Mouse (Mus musculus): ENCODE measurements at regions not wholly inside any gene's neighbourhood (a gene's known extent, or its start where the extent isn't known, plus 50 kb on each side); places are given as distances from the start of the nearest gene placed in this dataset.

DNA sequence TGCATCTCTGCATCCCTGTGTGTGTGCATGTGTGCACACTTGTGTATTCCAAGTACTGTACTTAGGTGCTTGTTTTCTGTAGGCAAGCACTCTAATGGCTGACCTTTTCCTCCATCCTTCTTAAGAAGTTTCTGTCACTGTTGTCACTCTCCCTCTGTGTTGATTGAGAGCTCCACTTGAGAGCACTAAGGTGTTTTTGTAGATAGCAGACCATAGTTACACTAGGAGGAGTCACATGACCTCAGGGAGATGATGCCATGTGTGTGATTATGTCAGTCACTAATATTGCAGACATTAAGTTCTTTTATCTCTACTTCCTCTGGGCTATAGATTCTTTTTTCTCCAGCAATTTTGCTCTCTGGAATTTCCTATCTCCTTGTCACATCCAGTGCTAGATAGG is 225.9 kb upstream of the Ttc29 start:
- H3K9ac ChIP-seq (replicated peaks; ENCODE audit: low read depth, low read length), result no peak overlapping the region
- no peak overlapping the region for H3K27ac ChIP-seq (ENCODE audit: low read length)
- H3K27me3 ChIP-seq (replicated peaks; ENCODE audit: control insufficient read depth, insufficient read depth, low read length), result no peaks in the 10 kb centered on the region
- no peaks in the 10 kb centered on the region for H3K36me3 ChIP-seq (ENCODE audit: control insufficient read depth, insufficient read depth)
- H3K4me1 ChIP-seq (replicated peaks; ENCODE audit: control insufficient read depth, insufficient read depth, low read length), result no peaks in the 10 kb centered on the region; the same call in 1 of the 2 replicates
- H3K9me3 ChIP-seq (ENCODE audit: control insufficient read depth, low read length), result no peaks in the 10 kb centered on the region
- no peak for ATAC-seq
- H3K4me3 ChIP-seq (replicated peaks; ENCODE audit: low read length), result no peak overlapping the region
- H3K4me2 ChIP-seq (ENCODE audit: low read length), result no peak overlapping the region

- H3K9me3 ChIP-seq (ENCODE audit: control insufficient read depth, low read length), result no peaks in the 10 kb centered on the region
- H3K4me3 ChIP-seq (replicated peaks; ENCODE audit: low read length), result no peak overlapping the region
- no peak overlapping the region for H3K4me2 ChIP-seq (ENCODE audit: low read length)
- H3K27me3 ChIP-seq (replicated peaks; ENCODE audit: control insufficient read depth, insufficient read depth, low read length), result no peaks in the 10 kb centered on the region
- no peaks in the 10 kb centered on the region; the same call in 1 of the 2 replicates for H3K4me1 ChIP-seq (replicated peaks; ENCODE audit: control insufficient read depth, insufficient read depth, low read length)
- H3K36me3 ChIP-seq (ENCODE audit: control insufficient read depth, insufficient read depth), result no peaks in the 10 kb centered on the region
- no peak for ATAC-seq
- no peak overlapping the region for H3K27ac ChIP-seq (ENCODE audit: low read length)
- no peak overlapping the region for H3K9ac ChIP-seq (replicated peaks; ENCODE audit: low read depth, low read length)
- WGBS, result 85% methylated on average over 8 of the region's 8 CpGs
Measured at GRCm38 (mm10) chr8:77988291-77989056, 224.6 kb upstream of the Ttc29 start.

GRCm38 (mm10) chr8:77991050-77991449 is 222.0 kb upstream of the Ttc29 start:
- Histone ChIP-seq H3K4me3 (replicated peaks; ENCODE audit: low read length) (no peak overlapping the region), H3K36me3 (ENCODE audit: control insufficient read depth, insufficient read depth) (no peaks in the 10 kb centered on the region), H3K27ac (ENCODE audit: low read length) (no peak overlapping the region), H3K9ac (replicated peaks; ENCODE audit: low read depth, low read length) (no peak overlapping the region), H3K27me3 (replicated peaks; ENCODE audit: control insufficient read depth, insufficient read depth, low read length) (no peaks in the 10 kb centered on the region), H3K9me3 (ENCODE audit: control insufficient read depth, low read length) (no peaks in the 10 kb centered on the region), H3K4me1 (replicated peaks; ENCODE audit: control insufficient read depth, insufficient read depth, low read length) (no peaks in the 10 kb centered on the region), H3K4me2 (ENCODE audit: low read length) (no peak overlapping the region)
- 33% methylated on average over 4 of the region's 4 CpGs for WGBS
- ATAC-seq, result no peak

GRCm38 (mm10) chr8:78000303-78000702 is 212.8 kb upstream of the Ttc29 start:
- H3K4me3 ChIP-seq (replicated peaks; ENCODE audit: low read length), result no peak overlapping the region
- H3K27me3 ChIP-seq (replicated peaks; ENCODE audit: control insufficient read depth, insufficient read depth, low read length), result no peaks in the 10 kb centered on the region
- no peaks in the 10 kb centered on the region for H3K9me3 ChIP-seq (ENCODE audit: control insufficient read depth, low read length)
- H3K36me3 ChIP-seq (ENCODE audit: control insufficient read depth, insufficient read depth), result no peaks in the 10 kb centered on the region
- no peak overlapping the region for H3K9ac ChIP-seq (replicated peaks; ENCODE audit: low read depth, low read length)
- peaks cover 7% of the 10 kb centered on the region for H3K4me1 ChIP-seq (replicated peaks; ENCODE audit: control insufficient read depth, insufficient read depth, low read length)
- no peak for ATAC-seq
- H3K4me2 ChIP-seq (ENCODE audit: low read length), result no peak overlapping the region
- WGBS, result 88% methylated on average over 2 of the region's 3 CpGs
- no peak overlapping the region for H3K27ac ChIP-seq (ENCODE audit: low read length)

DNA sequence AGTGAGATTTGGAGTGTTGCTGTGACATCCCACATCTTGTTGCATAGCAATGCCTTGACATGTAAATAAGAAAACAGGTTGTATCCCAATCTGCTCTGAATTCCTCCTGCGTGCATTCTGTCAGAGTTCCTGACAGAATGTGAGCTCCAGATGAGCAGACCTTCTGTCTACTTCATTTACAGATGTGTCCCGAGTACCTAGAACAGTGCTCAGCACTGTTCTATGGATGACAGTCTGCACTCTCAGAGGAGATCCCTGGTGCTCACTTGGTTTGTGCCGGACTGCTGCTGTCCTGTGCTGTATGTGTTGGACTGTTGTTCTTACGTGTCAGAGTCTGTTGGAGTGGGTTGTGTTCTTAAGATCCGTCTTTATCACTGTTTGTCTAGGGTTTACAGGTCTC is 211.4 kb upstream of the Ttc29 start:
- 31% methylated on average over 5 of the region's 5 CpGs for WGBS
- H3K9me3 ChIP-seq (ENCODE audit: control insufficient read depth, low read length), result no peaks in the 10 kb centered on the region
- H3K9ac ChIP-seq (replicated peaks; ENCODE audit: low read depth, low read length), result no peak overlapping the region
- H3K27me3 ChIP-seq (replicated peaks; ENCODE audit: control insufficient read depth, insufficient read depth, low read length), result no peaks in the 10 kb centered on the region
- H3K27ac ChIP-seq (ENCODE audit: low read length), result no peak overlapping the region
- H3K4me3 ChIP-seq (replicated peaks; ENCODE audit: low read length), result no peak overlapping the region
- H3K4me2 ChIP-seq (ENCODE audit: low read length), result no peak overlapping the region
- ATAC-seq, result peak; percentile 57
- H3K4me1 ChIP-seq (replicated peaks; ENCODE audit: control insufficient read depth, insufficient read depth, low read length), result peaks cover 7% of the 10 kb centered on the region
- H3K36me3 ChIP-seq (ENCODE audit: control insufficient read depth, insufficient read depth), result no peaks in the 10 kb centered on the region

- H3K4me2 ChIP-seq (ENCODE audit: low read length), result no peak overlapping the region
- no peaks in the 10 kb centered on the region for H3K36me3 ChIP-seq (ENCODE audit: control insufficient read depth, insufficient read depth)
- 3% methylated on average over 3 of the region's 3 CpGs for WGBS
- H3K4me1 ChIP-seq (replicated peaks; ENCODE audit: control insufficient read depth, insufficient read depth, low read length), result peaks cover 7% of the 10 kb centered on the region
- H3K4me3 ChIP-seq (replicated peaks; ENCODE audit: low read length), result no peak overlapping the region
- ATAC-seq, result peak; percentile 82
- H3K27me3 ChIP-seq (replicated peaks; ENCODE audit: control insufficient read depth, insufficient read depth, low read length), result no peaks in the 10 kb centered on the region
- no peak overlapping the region for H3K9ac ChIP-seq (replicated peaks; ENCODE audit: low read depth, low read length)
- no peak overlapping the region for H3K27ac ChIP-seq (ENCODE audit: low read length)
- H3K9me3 ChIP-seq (ENCODE audit: control insufficient read depth, low read length), result no peaks in the 10 kb centered on the region
Measured at GRCm38 (mm10) chr8:78002071-78002470, 211.0 kb upstream of the Ttc29 start.

DNA sequence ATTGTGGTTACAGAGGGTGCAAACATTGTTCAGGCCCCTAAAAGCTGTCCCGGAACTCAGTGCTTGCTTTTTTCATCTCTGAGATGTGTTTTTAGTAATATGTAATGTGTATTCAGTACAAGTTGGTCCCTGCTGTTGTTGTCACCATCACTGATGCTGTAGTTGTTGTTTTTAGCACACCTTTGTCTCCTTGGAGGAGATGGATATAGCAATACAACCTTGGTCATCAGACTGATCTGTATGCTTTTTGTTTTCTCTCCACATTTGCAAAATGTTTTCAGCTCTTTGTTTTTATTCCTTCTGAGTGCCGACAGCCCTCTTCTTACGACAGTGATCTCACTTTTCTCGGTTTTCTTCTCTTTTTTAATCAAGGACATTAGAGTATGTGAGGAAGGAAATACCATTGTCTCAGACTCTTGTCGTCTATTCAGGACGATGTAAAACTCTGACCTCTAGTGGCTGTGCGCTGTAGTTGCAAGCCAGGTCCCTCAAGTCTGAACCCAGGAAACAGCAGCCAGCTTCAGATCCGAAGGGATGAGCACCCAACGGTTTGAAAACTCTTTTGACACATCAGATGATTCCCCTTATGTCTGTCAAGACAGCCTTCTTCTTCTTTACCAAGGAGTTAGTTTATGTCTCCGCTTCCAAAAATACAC is 209.1 kb upstream of the Ttc29 start:
- Histone ChIP-seq H3K27ac (ENCODE audit: low read length) (no peak overlapping the region), H3K9ac (replicated peaks; ENCODE audit: low read depth, low read length) (no peak overlapping the region), H3K4me2 (ENCODE audit: low read length) (no peak overlapping the region; the same call in 1 of the 2 replicates), H3K9me3 (ENCODE audit: control insufficient read depth, low read length) (no peaks in the 10 kb centered on the region), H3K36me3 (ENCODE audit: control insufficient read depth, insufficient read depth) (no peaks in the 10 kb centered on the region), H3K27me3 (replicated peaks; ENCODE audit: control insufficient read depth, insufficient read depth, low read length) (no peaks in the 10 kb centered on the region), H3K4me1 (replicated peaks; ENCODE audit: control insufficient read depth, insufficient read depth, low read length) (peaks cover 7% of the 10 kb centered on the region), H3K4me3 (replicated peaks; ENCODE audit: low read length) (no peak overlapping the region)
- WGBS, result 16% methylated on average over 10 of the region's 10 CpGs
- ATAC-seq, result peak; percentile 86

- no peak overlapping the region for H3K9ac ChIP-seq (replicated peaks; ENCODE audit: low read depth, low read length)
- ATAC-seq, result no peak
- H3K9me3 ChIP-seq (ENCODE audit: control insufficient read depth, low read length), result no peaks in the 10 kb centered on the region
- H3K27ac ChIP-seq (ENCODE audit: low read length), result no peak overlapping the region
- 80% methylated on average over 12 of the region's 12 CpGs for WGBS
- H3K27me3 ChIP-seq (replicated peaks; ENCODE audit: control insufficient read depth, insufficient read depth, low read length), result no peaks in the 10 kb centered on the region
- no peak overlapping the region for H3K4me3 ChIP-seq (replicated peaks; ENCODE audit: low read length)
- H3K36me3 ChIP-seq (ENCODE audit: control insufficient read depth, insufficient read depth), result no peaks in the 10 kb centered on the region
- peaks cover 7% of the 10 kb centered on the region for H3K4me1 ChIP-seq (replicated peaks; ENCODE audit: control insufficient read depth, insufficient read depth, low read length)
- no peak overlapping the region for H3K4me2 ChIP-seq (ENCODE audit: low read length)
Measured at GRCm38 (mm10) chr8:78004891-78005290, 208.2 kb upstream of the Ttc29 start.

- no peaks in the 10 kb centered on the region for H3K9me3 ChIP-seq (ENCODE audit: control insufficient read depth, low read length)
- no peak overlapping the region for H3K27ac ChIP-seq (ENCODE audit: low read length)
- no peak overlapping the region for H3K9ac ChIP-seq (replicated peaks; ENCODE audit: low read depth, low read length)
- no peak for ATAC-seq
- H3K4me1 ChIP-seq (replicated peaks; ENCODE audit: control insufficient read depth, insufficient read depth, low read length), result no peaks in the 10 kb centered on the region
- no peaks in the 10 kb centered on the region for H3K27me3 ChIP-seq (replicated peaks; ENCODE audit: control insufficient read depth, insufficient read depth, low read length)
- no peak overlapping the region for H3K4me2 ChIP-seq (ENCODE audit: low read length)
- H3K36me3 ChIP-seq (ENCODE audit: control insufficient read depth, insufficient read depth), result no peaks in the 10 kb centered on the region
- no peak overlapping the region for H3K4me3 ChIP-seq (replicated peaks; ENCODE audit: low read length)
Measured at GRCm38 (mm10) chr8:78013101-78013500, 200.0 kb upstream of the Ttc29 start.
